Mouse (Mus musculus): ENCODE measurements around the gene Ttc22.

DNA sequence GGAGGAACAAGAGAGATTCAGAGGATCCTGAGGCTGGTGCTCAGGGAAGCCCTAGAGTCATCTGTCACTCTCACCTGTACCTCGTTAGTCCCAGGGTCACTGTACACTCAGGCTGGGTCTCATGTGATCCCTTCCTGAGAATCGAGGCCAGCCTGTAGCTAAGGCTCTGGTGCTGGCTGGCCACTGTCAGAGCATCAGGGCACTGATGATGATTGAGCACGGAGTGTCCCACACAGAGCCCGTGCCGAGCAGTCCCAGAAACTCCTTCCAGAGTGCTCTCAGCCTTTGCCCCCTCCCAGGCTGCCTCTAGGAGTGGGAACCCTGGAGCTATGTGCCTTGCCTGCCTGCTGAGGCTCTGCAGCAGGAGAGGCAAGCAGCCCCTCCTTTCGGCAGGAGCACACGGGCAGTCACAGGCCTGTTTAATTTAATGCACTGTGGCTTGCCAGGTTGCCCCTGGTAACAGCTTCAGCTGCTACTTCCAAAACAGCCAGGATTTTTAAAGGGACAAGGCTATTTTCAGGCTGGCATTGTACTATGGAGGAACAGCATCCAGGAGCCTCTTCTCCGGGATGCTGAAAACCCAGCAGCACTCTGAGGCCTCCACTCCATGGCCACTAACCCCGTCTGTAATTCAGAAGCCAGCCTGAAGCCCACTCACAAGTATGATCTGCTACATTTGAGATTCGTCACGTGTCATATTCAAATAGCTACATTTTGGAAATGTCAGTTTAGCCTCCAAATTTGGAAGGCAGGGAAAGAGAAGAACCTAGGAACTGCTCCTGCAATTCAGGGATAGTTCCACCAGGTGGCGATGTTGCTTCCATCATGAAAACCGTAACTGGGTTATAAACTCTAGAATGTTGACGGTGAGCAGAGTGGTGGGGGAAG lies 8.3 kb downstream of the Ttc22 start:
- TF ChIP-seq CTCF (IDR thresholded peaks at IDR 0.05; ENCODE audit: low read depth, low read length) (peak; percentile 25; the same call in 1 of the 2 replicates), POLR2A (IDR thresholded peaks at IDR 0.05; ENCODE audit: extremely low read depth, insufficient read depth, low read length) (no peak)
